Mouse (Mus musculus) brown adipose tissue, adult 24 weeks (tissue): Measurements from ENCODE around the gene Arnt2. TPM values are rescaled to one million over a fixed set of nuclear protein-coding genes. Genes with fewer than 3 reads are reported as not detected.

Experiments
- H3K27ac ChIP-seq: fragments of 200-500 bp; replicated peaks from 2 replicates; pipeline ENCODE4 v1.5.1; 2012; ENCODE audit warnings: low read depth, mild to moderate bottlenecking, low read length
- H3K4me1 ChIP-seq: fragments of 200-500 bp; 2 replicates; pipeline ENCODE4 v1.6.1; 2012; ENCODE audit warnings: low read length, mixed read lengths; ENCODE audit not compliant: control insufficient read depth, insufficient read depth, insufficient read length
- H3K4me3 ChIP-seq: fragments of 200-500 bp; 2 replicates; pipeline ENCODE4 v1.5.1; 2012; ENCODE audit warnings: low read depth, mild to moderate bottlenecking, low read length, moderate library complexity; ENCODE audit not compliant: insufficient read depth
- polyA plus RNA-seq: library from polyadenylated mRNA; stranded (reverse); fragments of >200 nt; gene quantifications from 2 replicates; pipeline ENCODE4 v1.2.4, GENCODE M21; 2012; ENCODE audit not compliant: missing spikeins, insufficient read depth, insufficient read length

Arnt2 gene
- polyA plus RNA-seq, 1 experiment: not detected

DNA sequence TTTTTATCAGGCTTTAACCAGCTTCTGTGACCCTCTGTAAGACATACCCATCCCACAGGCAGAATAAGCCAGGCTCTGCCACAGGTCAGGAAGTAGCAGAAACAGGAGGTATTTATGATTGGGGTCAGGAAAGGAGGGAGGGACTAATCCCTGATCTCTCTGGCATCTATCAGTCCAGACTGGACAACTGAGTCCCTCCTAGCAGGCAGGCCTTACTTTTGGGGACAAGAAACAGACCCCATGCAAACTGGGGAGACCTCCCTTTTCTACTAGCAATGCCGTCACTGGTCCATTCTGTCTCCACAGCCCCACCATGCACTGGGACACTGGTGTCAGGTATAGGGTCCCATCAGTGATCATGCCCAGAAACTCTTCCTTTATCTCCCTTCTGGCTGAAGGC lies 37.1 kb downstream of the Arnt2 start:
- Histone ChIP-seq H3K27ac (no peak overlapping the region), H3K4me1 (no peaks in the 10 kb centered on the region), H3K4me3 (no peak overlapping the region)

DNA sequence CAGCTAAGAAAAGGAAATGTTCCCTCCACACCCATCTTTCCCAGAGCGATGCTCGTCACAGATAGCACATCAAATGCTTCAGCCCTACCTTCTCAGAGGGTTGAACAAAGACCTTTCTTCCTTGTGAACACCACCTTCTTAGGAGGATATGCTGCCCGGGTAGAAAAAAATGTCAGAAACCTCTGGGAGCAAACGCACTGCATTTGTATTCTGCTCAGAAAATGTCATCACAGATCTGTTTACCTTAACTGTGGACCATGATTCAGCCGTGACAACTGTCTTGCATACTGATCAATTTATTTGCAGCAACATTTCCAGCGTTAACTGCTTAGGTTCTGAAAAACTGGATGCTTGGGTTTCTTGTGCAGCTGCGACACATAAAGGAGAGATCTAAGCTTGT lies 37.7 kb downstream of the Arnt2 start:
- H3K27ac ChIP-seq: no peak overlapping the region
- H3K4me1 ChIP-seq: no peaks in the 10 kb centered on the region
- H3K4me3 ChIP-seq: no peak overlapping the region

DNA sequence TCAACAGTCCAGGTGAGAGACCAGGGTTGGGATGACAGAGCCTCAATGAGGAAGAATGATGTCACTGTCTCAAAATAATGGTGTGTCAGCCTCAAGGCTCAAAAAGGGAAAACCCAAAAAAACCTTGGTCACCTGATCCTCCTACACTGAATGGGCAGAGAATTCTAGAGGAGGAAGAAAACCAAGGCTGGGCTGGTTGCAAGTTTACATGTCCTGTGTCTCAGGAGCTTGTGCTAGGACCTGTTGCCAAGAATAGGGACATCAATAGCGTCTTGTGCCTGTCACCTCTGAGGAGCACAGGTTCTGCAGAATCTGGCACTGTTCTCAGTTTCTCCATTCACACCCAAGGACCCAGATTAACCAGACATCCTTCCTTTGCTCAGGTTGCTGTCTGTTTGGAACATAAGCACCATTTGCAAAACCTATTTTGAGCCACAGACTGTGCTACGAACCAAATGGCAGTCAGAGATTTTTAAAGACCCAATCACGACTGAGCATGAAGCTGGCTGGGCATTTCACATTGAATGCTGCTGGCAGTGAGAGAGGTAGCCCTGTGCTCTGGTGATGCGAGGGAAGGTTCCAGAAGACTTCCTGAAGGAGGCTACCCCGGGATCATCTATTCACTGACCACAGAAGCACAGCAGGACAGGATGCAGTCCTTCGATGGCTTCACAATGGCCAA lies 38.9 kb downstream of the Arnt2 start:
- Histone ChIP-seq H3K27ac (no peak overlapping the region), H3K4me3 (no peak overlapping the region)

DNA sequence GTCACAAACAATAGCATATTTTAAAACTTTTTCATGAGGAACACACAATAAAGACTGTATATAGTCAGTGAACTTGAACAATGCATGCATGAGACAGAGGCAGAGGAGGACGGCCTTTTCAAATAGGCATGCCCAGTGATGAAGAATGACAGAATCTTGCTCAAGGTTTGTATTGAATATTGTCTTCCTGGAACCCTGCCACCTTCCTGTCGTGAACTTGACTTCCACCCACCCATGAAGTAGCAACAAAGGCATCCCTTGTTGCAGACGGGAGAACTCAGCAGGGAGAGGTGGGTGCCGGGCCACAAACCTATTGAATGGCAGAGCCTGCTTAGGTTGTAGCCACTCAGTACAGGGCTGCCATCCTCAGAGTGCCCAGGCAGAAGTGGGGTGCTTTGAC lies 43.7 kb downstream of the Arnt2 start:
- H3K27ac ChIP-seq: no peak overlapping the region
- H3K4me1 ChIP-seq: no peaks in the 10 kb centered on the region
- no peak overlapping the region for H3K4me3 ChIP-seq

More for the DNA sequence above, 38.9 kb downstream of the Arnt2 start:
- no peaks in the 10 kb centered on the region for H3K4me1 ChIP-seq

GRCm38 (mm10) chr7:84362711-84363110 lies 47.3 kb downstream of the Arnt2 start:
- H3K4me3 ChIP-seq: no peak overlapping the region
- H3K4me1 ChIP-seq: no peaks in the 10 kb centered on the region
- no peak overlapping the region for H3K27ac ChIP-seq

GRCm38 (mm10) chr7:84361086-84361684 lies 48.8 kb downstream of the Arnt2 start:
- H3K4me1 ChIP-seq: no peaks in the 10 kb centered on the region
- H3K4me3 ChIP-seq: no peak overlapping the region
- H3K27ac ChIP-seq: no peak overlapping the region

DNA sequence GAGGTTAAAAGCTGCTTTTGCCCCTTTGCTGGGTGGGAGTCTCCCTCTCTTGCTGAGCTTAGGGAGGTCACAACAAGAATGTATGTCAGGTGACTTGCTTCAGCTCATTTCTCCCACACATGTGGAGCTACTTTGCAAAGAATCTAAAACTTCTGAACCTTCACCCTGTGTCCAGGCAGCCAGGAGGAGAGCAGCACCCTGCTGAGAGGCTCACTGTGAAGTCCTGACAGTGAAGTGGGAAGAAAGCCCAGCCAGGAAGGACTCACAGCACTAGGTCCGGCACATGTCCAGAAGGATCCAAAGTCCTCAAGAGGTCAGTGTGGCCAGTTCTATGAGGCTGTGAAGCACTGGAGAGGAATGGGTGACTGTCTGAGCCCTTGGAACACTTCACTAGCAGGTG lies 51.5 kb downstream of the Arnt2 start:
- no peak overlapping the region for H3K4me3 ChIP-seq
- no peak overlapping the region for H3K27ac ChIP-seq
- no peaks in the 10 kb centered on the region for H3K4me1 ChIP-seq

DNA sequence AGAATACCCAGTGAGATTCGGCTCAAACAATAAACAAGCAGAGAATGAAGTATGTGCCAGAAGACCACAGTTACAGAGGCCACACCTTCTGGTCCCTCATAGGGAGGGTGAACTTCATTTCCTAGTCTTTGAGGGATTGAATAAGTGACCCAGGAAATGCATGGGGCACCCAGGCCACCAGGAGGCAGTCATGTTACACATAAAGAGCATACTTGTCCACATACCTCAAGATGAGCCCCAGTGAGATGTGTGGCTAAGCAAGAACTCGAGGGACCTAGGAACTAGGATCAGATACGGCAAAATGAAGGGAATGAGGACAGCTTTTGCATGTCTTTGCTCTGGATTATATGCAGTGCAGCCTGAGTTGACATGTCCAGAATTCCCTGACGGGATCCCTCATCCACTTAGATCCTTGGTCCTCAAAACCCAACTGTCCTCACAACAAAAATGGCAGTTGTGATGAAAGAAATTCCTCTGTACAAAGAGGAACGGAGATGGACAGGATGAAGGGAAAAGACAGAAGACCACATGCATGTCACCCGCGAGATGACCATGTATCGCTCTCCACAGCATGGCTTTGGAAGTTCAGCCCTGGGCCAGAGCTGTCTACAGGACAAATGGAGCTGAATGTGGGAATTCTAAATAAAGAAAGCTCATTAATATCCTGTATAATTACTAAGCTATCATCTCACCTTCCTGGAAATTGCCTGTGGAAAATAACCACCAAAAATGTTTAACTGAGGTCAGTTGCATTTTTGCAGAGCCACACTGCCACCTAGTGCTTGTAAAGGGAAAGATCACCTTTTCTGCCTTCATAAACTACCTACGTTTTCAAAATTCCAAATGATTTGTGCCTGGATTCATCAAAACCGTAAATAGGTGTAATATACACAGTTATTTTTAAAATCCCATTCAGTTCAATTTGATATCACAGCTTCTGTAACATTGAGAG lies 54.1 kb downstream of the Arnt2 start:
- no peak overlapping the region for H3K27ac ChIP-seq
- H3K4me3 ChIP-seq: no peak overlapping the region

DNA sequence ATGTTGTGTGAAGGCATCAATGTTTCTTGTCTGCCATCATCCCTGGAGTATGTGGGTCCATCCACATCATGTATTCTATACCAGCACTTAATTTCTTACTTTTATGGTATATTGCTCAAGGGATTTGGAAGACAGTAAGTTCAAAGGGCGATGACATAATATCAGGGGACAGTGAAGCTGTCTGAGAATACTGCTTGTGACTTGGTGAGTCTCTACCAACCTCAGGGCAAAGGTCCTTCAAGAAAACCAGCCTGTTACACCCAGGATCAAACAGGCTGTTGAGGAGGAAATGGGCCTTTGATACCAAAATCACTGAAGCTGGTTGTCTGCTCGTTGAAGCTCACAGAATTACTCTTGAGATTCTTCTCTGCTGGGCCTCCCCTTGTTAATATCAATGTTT lies 55.1 kb downstream of the Arnt2 start:
- Histone ChIP-seq H3K4me1 (no peaks in the 10 kb centered on the region), H3K27ac (no peak overlapping the region), H3K4me3 (no peak overlapping the region)

More for the DNA sequence above, 54.1 kb downstream of the Arnt2 start:
- H3K4me1 ChIP-seq: no peaks in the 10 kb centered on the region

- no peak overlapping the region for H3K27ac ChIP-seq
- no peaks in the 10 kb centered on the region for H3K4me1 ChIP-seq
- H3K4me3 ChIP-seq: no peak overlapping the region
Measured at GRCm38 (mm10) chr7:84350529-84350928, 59.4 kb downstream of the Arnt2 start.

GRCm38 (mm10) chr7:84349976-84350375 lies 60.0 kb downstream of the Arnt2 start:
- Histone ChIP-seq H3K4me3 (no peak overlapping the region), H3K27ac (no peak overlapping the region), H3K4me1 (no peaks in the 10 kb centered on the region)

GRCm38 (mm10) chr7:84348145-84348911 lies 61.6 kb downstream of the Arnt2 start:
- Histone ChIP-seq H3K27ac (no peak overlapping the region), H3K4me1 (no peaks in the 10 kb centered on the region), H3K4me3 (no peak overlapping the region)

- H3K4me3 ChIP-seq: no peak overlapping the region
- no peak overlapping the region for H3K27ac ChIP-seq
- no peaks in the 10 kb centered on the region for H3K4me1 ChIP-seq
Measured at GRCm38 (mm10) chr7:84343160-84343559, 66.8 kb downstream of the Arnt2 start.

- no peak overlapping the region for H3K4me3 ChIP-seq
- no peak overlapping the region for H3K27ac ChIP-seq
- H3K4me1 ChIP-seq: no peaks in the 10 kb centered on the region
Measured at GRCm38 (mm10) chr7:84341001-84341400, 69.0 kb downstream of the Arnt2 start.

DNA sequence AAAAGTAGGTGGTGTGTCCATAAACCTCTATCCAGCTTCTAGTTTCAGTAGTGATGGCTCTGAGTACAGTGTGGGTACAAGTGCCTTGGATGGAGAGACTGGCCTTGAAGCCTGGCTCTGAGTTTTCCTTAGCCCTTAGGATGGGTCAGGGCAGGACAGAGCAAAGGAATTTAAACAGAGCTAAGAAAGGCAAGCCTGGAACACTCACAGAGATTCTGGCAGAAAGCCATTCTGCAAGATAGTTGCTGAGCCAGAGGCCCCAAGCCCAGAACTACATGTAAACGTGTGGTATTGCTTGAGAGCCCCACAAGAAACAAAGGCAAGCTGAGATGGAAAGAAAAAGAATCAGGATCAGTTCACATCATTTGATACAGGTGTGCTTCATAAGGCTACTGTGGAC lies 70.8 kb downstream of the Arnt2 start:
- no peak overlapping the region for H3K4me3 ChIP-seq
- no peak overlapping the region for H3K27ac ChIP-seq
- 0 out of 2 replicates have a peak, but pooled peaks cover 2% of the 10 kb centered on the region for H3K4me1 ChIP-seq
